Mouse (Mus musculus): Measurements from ENCODE around the gene Olfr1066. TPM values are rescaled to one million over a fixed set of nuclear protein-coding genes. Genes with fewer than 3 reads are reported as not detected.
"Not testable (repeated sequence)": the region's sequence is repeated elsewhere in the genome, so short reads cannot be mapped to it uniquely, and the experiment has no call there.

The Olfr1066 gene
- polyA plus RNA-seq (2015; fragmentation: Nextera tagmentation; extraction: Ambion mirVana), result not detected in 2 replicates

GRCm38 (mm10) chr2:86456169-86456568 is at the start of gene Olfr1066:
TSS of gene Olfr1066 (minus strand) at chr2:86456269.
- WGBS, result 75% methylated on average over 1 of the region's 1 CpGs
- no peak for ATAC-seq (replicated peaks; ENCODE audit: insufficient number of reproducible peaks, insufficient read depth, low FRiP score, low read depth)
- H3K27me3 ChIP-seq, result no peaks in the 10 kb centered on the region
- H3K9me3 ChIP-seq (replicated peaks), result no peaks in the 10 kb centered on the region
- H3K9ac ChIP-seq, result no peak within 1 kb of the TSS
- no peak within 1 kb of the TSS for H3K4me3 ChIP-seq
- no peak within 1 kb of the TSS for H3K27ac ChIP-seq
- H3K4me2 ChIP-seq, result no peak within 1 kb of the TSS
- H3K36me3 ChIP-seq, result no peaks in the 10 kb centered on the region
- no peaks in the 10 kb centered on the region for H3K4me1 ChIP-seq (replicated peaks)

GRCm38 (mm10) chr2:86487286-86487685 is 31.2 kb upstream of the Olfr1066 start, which contains the start of gene Olfr228:
TSS of gene Olfr228 (minus strand) at chr2:86487386.
- H3K4me1 ChIP-seq (replicated peaks), result no peaks in the 10 kb centered on the region
- ATAC-seq (replicated peaks; ENCODE audit: insufficient number of reproducible peaks, insufficient read depth, low FRiP score, low read depth), result no peak
- H3K9ac ChIP-seq, result no peak within 1 kb of the TSS
- no peaks in the 10 kb centered on the region for H3K36me3 ChIP-seq
- WGBS, result 33% methylated on average over 1 of the region's 1 CpGs
- no peaks in the 10 kb centered on the region for H3K27me3 ChIP-seq
- no peaks in the 10 kb centered on the region for H3K9me3 ChIP-seq (replicated peaks)
- H3K4me2 ChIP-seq, result no peak within 1 kb of the TSS
- H3K27ac ChIP-seq, result no peak within 1 kb of the TSS
- H3K4me3 ChIP-seq, result no peak within 1 kb of the TSS

GRCm38 (mm10) chr2:86464442-86465109 is 8.5 kb upstream of the Olfr1066 start:
- H3K9ac ChIP-seq, result no peak overlapping the region
- no peak for ATAC-seq (replicated peaks; ENCODE audit: insufficient number of reproducible peaks, insufficient read depth, low FRiP score, low read depth)
- no peaks in the 10 kb centered on the region for H3K36me3 ChIP-seq
- H3K4me2 ChIP-seq, result peak overlapping the region; percentile 47
- H3K9me3 ChIP-seq (replicated peaks), result no peaks in the 10 kb centered on the region
- 30% methylated on average over 10 of the region's 10 CpGs for WGBS
- H3K4me1 ChIP-seq (replicated peaks), result no peaks in the 10 kb centered on the region
- no peak overlapping the region for H3K27ac ChIP-seq
- no peaks in the 10 kb centered on the region for H3K27me3 ChIP-seq
- peak overlapping the region; percentile 19; the same call in 1 of the 2 replicates for H3K4me3 ChIP-seq

- no peak for ATAC-seq (replicated peaks; ENCODE audit: insufficient number of reproducible peaks, insufficient read depth, low FRiP score, low read depth)
- H3K27me3 ChIP-seq, result no peaks in the 10 kb centered on the region
Measured at GRCm38 (mm10) chr2:86460434-86460833, 4.4 kb upstream of the Olfr1066 start.

GRCm38 (mm10) chr2:86450491-86450890 is 5.6 kb downstream of the Olfr1066 start, which contains the start of gene Olfr1065:
TSS of gene Olfr1065 (minus strand) at chr2:86450591.
- 60% methylated on average over 1 of the region's 1 CpGs for WGBS
- H3K36me3 ChIP-seq, result not testable (repeated sequence)

More at GRCm38 (mm10) chr2:86460434-86460833, 4.4 kb upstream of the Olfr1066 start:
- H3K4me3 ChIP-seq, result no peak overlapping the region
- H3K4me2 ChIP-seq, result no peak overlapping the region
- H3K36me3 ChIP-seq, result no peaks in the 10 kb centered on the region
- no peaks in the 10 kb centered on the region for H3K4me1 ChIP-seq (replicated peaks)
- H3K27ac ChIP-seq, result no peak overlapping the region
- H3K9me3 ChIP-seq (replicated peaks), result no peaks in the 10 kb centered on the region
- 43% methylated on average over 1 of the region's 1 CpGs for WGBS
- no peak overlapping the region for H3K9ac ChIP-seq

GRCm38 (mm10) chr2:86442101-86442500 is 14.0 kb downstream of the Olfr1066 start:
- ATAC-seq (replicated peaks; ENCODE audit: insufficient number of reproducible peaks, insufficient read depth, low FRiP score, low read depth); H3K4me3 ChIP-seq; H3K9ac ChIP-seq; H3K9me3 ChIP-seq (replicated peaks); H3K27ac ChIP-seq; H3K27me3 ChIP-seq; H3K36me3 ChIP-seq; H3K4me2 ChIP-seq; H3K4me1 ChIP-seq (replicated peaks): not testable (repeated sequence)
- 63% methylated on average over 1 of the region's 1 CpGs for WGBS

More at GRCm38 (mm10) chr2:86450491-86450890, 5.6 kb downstream of the Olfr1066 start, which contains the start of gene Olfr1065:
- H3K4me2 ChIP-seq; H3K4me1 ChIP-seq (replicated peaks); H3K9ac ChIP-seq; H3K27ac ChIP-seq; H3K4me3 ChIP-seq; H3K9me3 ChIP-seq (replicated peaks); H3K27me3 ChIP-seq; ATAC-seq (replicated peaks; ENCODE audit: insufficient number of reproducible peaks, insufficient read depth, low FRiP score, low read depth): not testable (repeated sequence)

- not testable (repeated sequence) for H3K4me3 ChIP-seq; ATAC-seq (replicated peaks; ENCODE audit: insufficient number of reproducible peaks, insufficient read depth, low FRiP score, low read depth); H3K27me3 ChIP-seq; H3K4me2 ChIP-seq; H3K9ac ChIP-seq; H3K9me3 ChIP-seq (replicated peaks); H3K36me3 ChIP-seq; H3K4me1 ChIP-seq (replicated peaks); H3K27ac ChIP-seq
- WGBS, result 78% methylated on average over 8 of the region's 8 CpGs
Measured at GRCm38 (mm10) chr2:86428511-86428910, 27.6 kb downstream of the Olfr1066 start.

- not testable (repeated sequence) for H3K4me3 ChIP-seq; H3K9ac ChIP-seq; H3K4me1 ChIP-seq (replicated peaks); H3K9me3 ChIP-seq (replicated peaks); H3K27ac ChIP-seq; H3K27me3 ChIP-seq; H3K4me2 ChIP-seq; H3K36me3 ChIP-seq; ATAC-seq (replicated peaks; ENCODE audit: insufficient number of reproducible peaks, insufficient read depth, low FRiP score, low read depth)
Measured at GRCm38 (mm10) chr2:86426649-86427048, 29.4 kb downstream of the Olfr1066 start, which contains the start of gene Olfr1062. TSS of gene Olfr1062 (minus strand) at chr2:86426749.

- no peaks in the 10 kb centered on the region for H3K4me1 ChIP-seq (replicated peaks)
- no peaks in the 10 kb centered on the region for H3K36me3 ChIP-seq
- no peaks in the 10 kb centered on the region for H3K9me3 ChIP-seq (replicated peaks)
- WGBS, result 71% methylated on average over 1 of the region's 1 CpGs
- H3K27me3 ChIP-seq, result no peaks in the 10 kb centered on the region
- no peak for ATAC-seq (replicated peaks; ENCODE audit: insufficient number of reproducible peaks, insufficient read depth, low FRiP score, low read depth)
- no peak within 1 kb of the TSS for H3K9ac ChIP-seq
- H3K27ac ChIP-seq, result no peak within 1 kb of the TSS
- H3K4me2 ChIP-seq, result no peak within 1 kb of the TSS
- H3K4me3 ChIP-seq, result no peak within 1 kb of the TSS
Measured at GRCm38 (mm10) chr2:86413950-86414349, 42.1 kb downstream of the Olfr1066 start, which contains the start of gene Olfr1061. TSS of gene Olfr1061 (minus strand) at chr2:86414050.

Other genes with a start within 250 kb of the Olfr1066 start
- not detected in 2 replicates for gene Olfr1046, start 237.0 kb downstream of the Olfr1066 start, polyA plus RNA-seq (2015; fragmentation: Nextera tagmentation; extraction: Ambion mirVana)
- not detected in 2 replicates for gene Olfr1047, start 224.9 kb downstream of the Olfr1066 start, polyA plus RNA-seq (2015; fragmentation: Nextera tagmentation; extraction: Ambion mirVana)
- gene Olfr1048, start 216.0 kb downstream of the Olfr1066 start, polyA plus RNA-seq (2015; fragmentation: Nextera tagmentation; extraction: Ambion mirVana), result not detected in 2 replicates
- not detected in 2 replicates for gene Olfr1049, start 197.9 kb downstream of the Olfr1066 start, polyA plus RNA-seq (2015; fragmentation: Nextera tagmentation; extraction: Ambion mirVana)
- gene Olfr1051, start 177.2 kb downstream of the Olfr1066 start, polyA plus RNA-seq (2015; fragmentation: Nextera tagmentation; extraction: Ambion mirVana), result not detected in 2 replicates
- not detected in 2 replicates for gene Olfr1052, start 163.8 kb downstream of the Olfr1066 start, polyA plus RNA-seq (2015; fragmentation: Nextera tagmentation; extraction: Ambion mirVana)
- gene Olfr1053, start 141.0 kb downstream of the Olfr1066 start, polyA plus RNA-seq (2015; fragmentation: Nextera tagmentation; extraction: Ambion mirVana), result not detected in 2 replicates
- gene Olfr1054, start 120.8 kb downstream of the Olfr1066 start, polyA plus RNA-seq (2015; fragmentation: Nextera tagmentation; extraction: Ambion mirVana), result not detected in 2 replicates
- gene Olfr1055, start 106.0 kb downstream of the Olfr1066 start, polyA plus RNA-seq (2015; fragmentation: Nextera tagmentation; extraction: Ambion mirVana), result not detected in 2 replicates
- gene Olfr1056, start 93.8 kb downstream of the Olfr1066 start, polyA plus RNA-seq (2015; fragmentation: Nextera tagmentation; extraction: Ambion mirVana), result not detected in 2 replicates
- gene Olfr1057, start 77.9 kb downstream of the Olfr1066 start, polyA plus RNA-seq (2015; fragmentation: Nextera tagmentation; extraction: Ambion mirVana), result not detected in 2 replicates
- gene Olfr1058, start 67.7 kb downstream of the Olfr1066 start, polyA plus RNA-seq (2015; fragmentation: Nextera tagmentation; extraction: Ambion mirVana), result not detected in 2 replicates
- not detected in 2 replicates for gene Olfr1061, start 42.2 kb downstream of the Olfr1066 start, polyA plus RNA-seq (2015; fragmentation: Nextera tagmentation; extraction: Ambion mirVana)
- not detected in 2 replicates for gene Olfr1062, start 29.5 kb downstream of the Olfr1066 start, polyA plus RNA-seq (2015; fragmentation: Nextera tagmentation; extraction: Ambion mirVana)
- gene Olfr1065, start 5.7 kb downstream of the Olfr1066 start, polyA plus RNA-seq (2015; fragmentation: Nextera tagmentation; extraction: Ambion mirVana), result not detected in 2 replicates
- gene Olfr228, start 31.1 kb upstream of the Olfr1066 start, polyA plus RNA-seq (2015; fragmentation: Nextera tagmentation; extraction: Ambion mirVana), result not detected in 2 replicates
- not detected in 2 replicates for gene Olfr1076, start 52.2 kb upstream of the Olfr1066 start, polyA plus RNA-seq (2015; fragmentation: Nextera tagmentation; extraction: Ambion mirVana)
- gene Olfr1079, start 86.2 kb upstream of the Olfr1066 start, polyA plus RNA-seq (2015; fragmentation: Nextera tagmentation; extraction: Ambion mirVana), result not detected in 2 replicates
- not detected in 2 replicates for gene Olfr1080, start 102.0 kb upstream of the Olfr1066 start, polyA plus RNA-seq (2015; fragmentation: Nextera tagmentation; extraction: Ambion mirVana)
- gene Olfr1082, start 142.7 kb upstream of the Olfr1066 start, polyA plus RNA-seq (2015; fragmentation: Nextera tagmentation; extraction: Ambion mirVana), result not detected in 2 replicates
- not detected in 2 replicates for gene Olfr1084, start 183.5 kb upstream of the Olfr1066 start, polyA plus RNA-seq (2015; fragmentation: Nextera tagmentation; extraction: Ambion mirVana)
- not detected in 2 replicates for gene Olfr1085, start 205.8 kb upstream of the Olfr1066 start, polyA plus RNA-seq (2015; fragmentation: Nextera tagmentation; extraction: Ambion mirVana)
- gene Olfr1086, start 223.8 kb upstream of the Olfr1066 start, polyA plus RNA-seq (2015; fragmentation: Nextera tagmentation; extraction: Ambion mirVana), result not detected in 2 replicates
- not detected in 2 replicates for gene Olfr1087, start 242.1 kb upstream of the Olfr1066 start, polyA plus RNA-seq (2015; fragmentation: Nextera tagmentation; extraction: Ambion mirVana)

Measured in heart, embryonic 15.5 days (tissue).